Mouse (Mus musculus) lung, postnatal 0 days (tissue): ENCODE data around the gene Slc12a6. TPM values are rescaled to one million over a fixed set of nuclear protein-coding genes. Genes with fewer than 3 reads are reported as not detected.
A peak's percentile ranks its signal among the peaks of the same experiment; 100 is the strongest.

ENCODE experiments used
- ATAC-seq: fragments of 200-750 bp; cut with Nextera tagmentation; 2 replicates; pipeline ENCODE4 v1.8.0; 2017; ENCODE audit warnings: moderate library complexity
- DNase-seq: peaks from one replicate; pipeline ENCODE4 v3.0.0-alpha.2; 2016; ENCODE audit warnings: low spot score
- H3K27ac ChIP-seq: fragments of 300-500 bp; sonication (generic); 2 replicates; pipeline ENCODE4 v1.5.1; 2014; ENCODE audit warnings: antibody characterized with exemption, mild to moderate bottlenecking, low read length, mixed read lengths
- H3K27me3 ChIP-seq: fragments of 300-500 bp; sonication (generic); replicated peaks from 2 replicates; pipeline ENCODE4 v1.6.1; 2014; ENCODE audit warnings: low read length, mixed read lengths; ENCODE audit not compliant: insufficient read depth
- H3K36me3 ChIP-seq: fragments of 300-500 bp; sonication (generic); 2 replicates; pipeline ENCODE4 v1.6.1; 2014; ENCODE audit warnings: low read length, mixed read lengths; ENCODE audit not compliant: insufficient read depth
- H3K4me1 ChIP-seq: fragments of 300-500 bp; sonication (generic); 2 replicates; pipeline ENCODE4 v1.6.1; 2014; ENCODE audit warnings: antibody characterized with exemption, low read depth, low read length, mixed read lengths; ENCODE audit not compliant: insufficient read depth
- H3K4me2 ChIP-seq: fragments of 300-500 bp; sonication (generic); replicated peaks from 2 replicates; pipeline ENCODE4 v1.6.1; 2014; ENCODE audit warnings: low read depth, mild to moderate bottlenecking, low read length, moderate library complexity, mixed read lengths
- H3K4me3 ChIP-seq: fragments of 300-500 bp; sonication (generic); 2 replicates; pipeline ENCODE4 v1.5.1; 2014; ENCODE audit warnings: low read depth, low read length
- H3K9ac ChIP-seq: fragments of 300-500 bp; sonication (generic); replicated peaks from 2 replicates; pipeline ENCODE4 v1.6.1; 2014; ENCODE audit warnings: low read depth, mild to moderate bottlenecking
- H3K9me3 ChIP-seq: fragments of 300-500 bp; sonication (generic); 2 replicates; pipeline ENCODE4 v1.6.1; 2016; ENCODE audit warnings: low read length, mixed read lengths
- CTCF ChIP-seq: IDR thresholded peaks from 2 replicates; pipeline ENCODE4 v1.5.1; 2016; ENCODE audit warnings: antibody characterized with exemption, mild to moderate bottlenecking
- EP300 ChIP-seq: IDR thresholded peaks from 2 replicates; pipeline ENCODE4 v1.6.1; 2016; ENCODE audit warnings: antibody characterized with exemption, mild to moderate bottlenecking, control low read depth
- WGBS: fragments of 180-500 bp; shearing (Covaris S2); extraction: QIAGEN DNeasy Blood & Tissue Kit; methylation state at CpG from one replicate; pipeline ENCODE4 v1.1.7; 2014; 5-methylcytosine and 5-hydroxymethylcytosine counted together
- polyA plus RNA-seq: library from polyadenylated mRNA; unstranded; fragments of >200 nt; fragmentation: Nextera tagmentation; extraction: Ambion mirVana; gene quantifications from 2 replicates; pipeline ENCODE4 v1.2.1, GENCODE M21; 2015

The Slc12a6 gene
- 9.0 and 9.7 TPM in 2 replicates for polyA plus RNA-seq

GRCm38 (mm10) chr2:112265448-112266241 lies at the start of gene Slc12a6:
Gene Slc12a6 (plus strand): TSS chr2:112265825.
- peak; percentile 97 for ATAC-seq
- Histone ChIP-seq H3K4me2 (peak within 1 kb of the TSS; percentile 67), H3K9me3 (no peaks in the 10 kb centered on the region), H3K27me3 (no peaks in the 10 kb centered on the region), H3K4me1 (peaks cover 5% of the 10 kb centered on the region; the same call in 1 of the 2 replicates), H3K4me3 (peak within 1 kb of the TSS; percentile 84), H3K27ac (peak within 1 kb of the TSS; percentile 93), H3K9ac (peak within 1 kb of the TSS; percentile 73), H3K36me3 (no peaks in the 10 kb centered on the region)
- no peak for TF ChIP-seq EP300
- TF ChIP-seq CTCF: peak; percentile 46
- WGBS: under 1% methylated on average over 62 of the region's 85 CpGs
- DNase-seq: peak; percentile 97

GRCm38 (mm10) chr2:112215977-112216376 lies 49.6 kb upstream of the Slc12a6 start:
- peak; percentile 43 for ATAC-seq
- Histone ChIP-seq H3K27me3 (no peaks in the 10 kb centered on the region), H3K4me2 (no peak overlapping the region), H3K9ac (no peak overlapping the region), H3K9me3 (no peaks in the 10 kb centered on the region), H3K4me1 (no peaks in the 10 kb centered on the region), H3K36me3 (no peaks in the 10 kb centered on the region), H3K27ac (no peak overlapping the region), H3K4me3 (no peak overlapping the region)
- no peak for TF ChIP-seq EP300
- peak; percentile 68 for TF ChIP-seq CTCF
- peak; percentile 59 for DNase-seq
- 0% methylated on average over 1 of the region's 1 CpGs for WGBS

DNA sequence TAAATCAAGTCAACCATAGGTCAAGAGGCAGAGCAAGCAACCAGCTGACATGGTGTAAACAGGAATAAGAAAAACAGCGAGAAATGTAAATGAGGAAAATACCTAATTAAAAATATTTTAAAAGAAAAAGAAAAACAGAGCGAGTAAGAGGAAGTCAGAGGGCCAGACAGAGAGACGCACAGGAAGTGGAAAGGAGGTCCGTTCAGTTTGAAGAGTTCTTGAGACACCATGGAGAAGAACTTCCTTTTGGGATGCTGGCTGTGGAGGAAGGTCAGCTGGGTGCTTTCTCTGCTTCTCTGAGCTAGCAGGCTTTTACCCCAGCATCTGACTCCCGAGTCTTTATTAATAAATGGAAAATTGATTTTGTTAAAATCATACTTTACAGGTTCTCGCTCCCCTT lies 48.0 kb upstream of the Slc12a6 start:
- Histone ChIP-seq H3K4me3 (no peak overlapping the region), H3K9ac (no peak overlapping the region), H3K27me3 (no peaks in the 10 kb centered on the region), H3K4me2 (no peak overlapping the region), H3K9me3 (no peaks in the 10 kb centered on the region), H3K27ac (no peak overlapping the region), H3K4me1 (no peaks in the 10 kb centered on the region), H3K36me3 (no peaks in the 10 kb centered on the region)
- 59% methylated on average over 6 of the region's 6 CpGs for WGBS
- ATAC-seq (no peak), DNase-seq (peak; percentile 22)
- no peak for TF ChIP-seq CTCF
- no peak for TF ChIP-seq EP300

GRCm38 (mm10) chr2:112220880-112221279 lies 44.7 kb upstream of the Slc12a6 start:
- Histone ChIP-seq H3K4me2 (no peak overlapping the region), H3K4me1 (no peaks in the 10 kb centered on the region), H3K4me3 (no peak overlapping the region), H3K9ac (no peak overlapping the region), H3K27me3 (no peaks in the 10 kb centered on the region), H3K27ac (no peak overlapping the region), H3K9me3 (no peaks in the 10 kb centered on the region), H3K36me3 (no peaks in the 10 kb centered on the region)
- WGBS: 73% methylated on average over 5 of the region's 5 CpGs
- DNase-seq (no peak), ATAC-seq (no peak)
- TF ChIP-seq EP300: no peak
- no peak for TF ChIP-seq CTCF

GRCm38 (mm10) chr2:112222607-112223006 lies 43.0 kb upstream of the Slc12a6 start:
- ATAC-seq: no peak
- no peaks in the 10 kb centered on the region for H3K36me3 ChIP-seq

DNA sequence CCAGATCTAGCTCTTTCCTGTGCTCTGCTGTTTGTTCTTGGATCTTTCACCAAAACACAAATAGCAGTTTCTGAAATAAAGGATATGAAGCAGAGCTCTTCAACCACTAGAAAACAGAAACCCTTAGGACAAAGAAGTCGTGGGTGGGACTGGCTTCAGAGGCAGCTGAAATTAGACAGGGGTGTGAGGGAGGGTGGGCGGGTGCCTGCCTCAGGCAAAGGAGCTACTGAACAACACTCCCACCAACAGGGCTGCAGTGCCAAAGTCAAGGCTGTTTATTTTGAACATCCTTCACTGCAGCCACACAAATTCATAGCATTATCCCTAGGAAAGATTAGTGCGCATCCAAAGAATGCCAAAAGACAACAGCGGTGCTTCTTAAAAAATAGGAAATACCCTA lies 41.3 kb upstream of the Slc12a6 start:
- Histone ChIP-seq H3K4me1 (no peaks in the 10 kb centered on the region), H3K27me3 (no peaks in the 10 kb centered on the region), H3K9ac (no peak overlapping the region), H3K4me2 (no peak overlapping the region), H3K27ac (no peak overlapping the region), H3K4me3 (no peak overlapping the region), H3K36me3 (no peaks in the 10 kb centered on the region), H3K9me3 (no peaks in the 10 kb centered on the region)
- DNase-seq: no peak
- WGBS: 68% methylated on average over 4 of the region's 4 CpGs
- no peak for ATAC-seq
- no peak for TF ChIP-seq CTCF
- TF ChIP-seq EP300: no peak

More at GRCm38 (mm10) chr2:112222607-112223006, 43.0 kb upstream of the Slc12a6 start:
- Histone ChIP-seq H3K9me3 (no peaks in the 10 kb centered on the region), H3K9ac (no peak overlapping the region), H3K4me3 (no peak overlapping the region), H3K27ac (no peak overlapping the region), H3K4me2 (no peak overlapping the region), H3K4me1 (no peaks in the 10 kb centered on the region), H3K27me3 (no peaks in the 10 kb centered on the region)
- WGBS: 62% methylated on average over 5 of the region's 5 CpGs
- TF ChIP-seq CTCF (no peak), EP300 (no peak)
- no peak for DNase-seq
